Mouse (Mus musculus): Measurements from ENCODE around the gene Mmp17. TPM values are rescaled to one million over a fixed set of nuclear protein-coding genes. Genes with fewer than 3 reads are reported as not detected.
"Not testable (repeated sequence)": the region's sequence is repeated elsewhere in the genome, so short reads cannot be mapped to it uniquely, and the experiment has no call there.

Gene Mmp17
- polyA plus RNA-seq, 1 experiment = 0.01 TPM

- Histone ChIP-seq H3K27me3 (ENCODE audit: control insufficient read depth) (no peaks in the 10 kb centered on the region), H3K4me1 (ENCODE audit: control insufficient read depth) (no peaks in the 10 kb centered on the region), H3K4me3 (replicated peaks) (no peak overlapping the region), H3K36me3 (ENCODE audit: control insufficient read depth) (no peaks in the 10 kb centered on the region), H3K9me3 (ENCODE audit: control insufficient read depth, low read length) (no peaks in the 10 kb centered on the region)
- no peak for TF ChIP-seq GATA1 (IDR thresholded peaks at IDR 0.05; ENCODE audit: low read length)
- no peak for TF ChIP-seq TAL1 (IDR thresholded peaks at IDR 0.05; ENCODE audit: low read length)
Measured at GRCm38 (mm10) chr5:129611060-129611459, 27.1 kb downstream of the Mmp17 start.

DNA sequence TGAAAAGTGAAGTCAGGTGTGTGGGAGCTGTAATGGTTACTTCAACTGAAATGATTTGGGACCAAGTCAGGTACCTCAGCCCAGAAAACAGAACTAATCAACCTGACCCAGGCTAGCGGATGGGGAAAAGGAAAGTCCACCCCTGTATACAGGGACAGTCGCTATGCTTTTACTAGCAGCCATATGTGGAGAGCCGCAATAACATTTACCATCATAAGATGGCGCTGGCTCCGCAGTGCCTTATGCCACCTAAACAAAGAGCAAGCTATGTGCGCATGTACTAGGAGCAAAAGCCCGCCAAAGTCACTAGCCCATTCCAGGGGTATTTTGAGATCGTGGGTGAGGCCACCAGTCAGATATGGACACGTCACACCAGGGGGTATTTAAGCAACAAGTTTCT is 36.6 kb downstream of the Mmp17 start:
- H3K4me1 ChIP-seq (ENCODE audit: control insufficient read depth); H3K9me3 ChIP-seq (ENCODE audit: control insufficient read depth, low read length); H3K36me3 ChIP-seq (ENCODE audit: control insufficient read depth); H3K27me3 ChIP-seq (ENCODE audit: control insufficient read depth); H3K4me3 ChIP-seq (replicated peaks): not testable (repeated sequence)

GRCm38 (mm10) chr5:129621361-129621760 is 37.4 kb downstream of the Mmp17 start:
- TF ChIP-seq TAL1 (IDR thresholded peaks at IDR 0.05; ENCODE audit: low read length) (no peak), GATA1 (IDR thresholded peaks at IDR 0.05; ENCODE audit: low read length) (no peak)
- Histone ChIP-seq H3K4me1 (ENCODE audit: control insufficient read depth) (no peaks in the 10 kb centered on the region), H3K36me3 (ENCODE audit: control insufficient read depth) (no peaks in the 10 kb centered on the region), H3K4me3 (replicated peaks) (no peak overlapping the region), H3K27me3 (ENCODE audit: control insufficient read depth) (no peaks in the 10 kb centered on the region), H3K9me3 (ENCODE audit: control insufficient read depth, low read length) (no peaks in the 10 kb centered on the region)

DNA sequence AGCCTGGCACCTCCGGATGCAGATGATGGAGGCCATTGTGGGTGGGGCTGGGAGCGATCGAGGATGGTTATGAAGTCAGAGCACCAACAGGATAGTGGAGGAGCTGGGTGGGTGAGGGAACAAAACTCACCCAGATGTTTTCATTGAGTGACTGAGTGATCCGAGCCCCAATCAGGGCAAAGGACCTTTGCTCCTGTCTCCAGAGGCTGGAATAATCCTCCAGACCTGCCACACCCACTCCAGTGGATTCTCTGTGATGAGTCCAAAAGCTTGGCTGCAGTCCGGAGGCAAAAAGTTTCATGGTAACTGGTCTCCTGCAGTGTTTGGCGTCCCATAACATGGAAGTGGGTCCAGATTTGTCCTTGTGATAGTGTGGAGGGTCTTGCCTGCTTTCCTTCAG is 42.1 kb downstream of the Mmp17 start:
- no peaks in the 10 kb centered on the region for H3K27me3 ChIP-seq (ENCODE audit: control insufficient read depth)
- H3K9me3 ChIP-seq (ENCODE audit: control insufficient read depth, low read length) = no peaks in the 10 kb centered on the region
- no peak overlapping the region for H3K4me3 ChIP-seq (replicated peaks)
- no peaks in the 10 kb centered on the region for H3K36me3 ChIP-seq (ENCODE audit: control insufficient read depth)
- H3K4me1 ChIP-seq (ENCODE audit: control insufficient read depth) = no peaks in the 10 kb centered on the region
- TF ChIP-seq TAL1 (IDR thresholded peaks at IDR 0.05; ENCODE audit: low read length) (no peak), GATA1 (IDR thresholded peaks at IDR 0.05; ENCODE audit: low read length) (no peak)

- not testable (repeated sequence) for H3K27me3 ChIP-seq (ENCODE audit: control insufficient read depth); H3K9me3 ChIP-seq (ENCODE audit: control insufficient read depth, low read length); H3K4me1 ChIP-seq (ENCODE audit: control insufficient read depth); H3K36me3 ChIP-seq (ENCODE audit: control insufficient read depth); H3K4me3 ChIP-seq (replicated peaks)
Measured at GRCm38 (mm10) chr5:129626586-129626985, 42.6 kb downstream of the Mmp17 start.

DNA sequence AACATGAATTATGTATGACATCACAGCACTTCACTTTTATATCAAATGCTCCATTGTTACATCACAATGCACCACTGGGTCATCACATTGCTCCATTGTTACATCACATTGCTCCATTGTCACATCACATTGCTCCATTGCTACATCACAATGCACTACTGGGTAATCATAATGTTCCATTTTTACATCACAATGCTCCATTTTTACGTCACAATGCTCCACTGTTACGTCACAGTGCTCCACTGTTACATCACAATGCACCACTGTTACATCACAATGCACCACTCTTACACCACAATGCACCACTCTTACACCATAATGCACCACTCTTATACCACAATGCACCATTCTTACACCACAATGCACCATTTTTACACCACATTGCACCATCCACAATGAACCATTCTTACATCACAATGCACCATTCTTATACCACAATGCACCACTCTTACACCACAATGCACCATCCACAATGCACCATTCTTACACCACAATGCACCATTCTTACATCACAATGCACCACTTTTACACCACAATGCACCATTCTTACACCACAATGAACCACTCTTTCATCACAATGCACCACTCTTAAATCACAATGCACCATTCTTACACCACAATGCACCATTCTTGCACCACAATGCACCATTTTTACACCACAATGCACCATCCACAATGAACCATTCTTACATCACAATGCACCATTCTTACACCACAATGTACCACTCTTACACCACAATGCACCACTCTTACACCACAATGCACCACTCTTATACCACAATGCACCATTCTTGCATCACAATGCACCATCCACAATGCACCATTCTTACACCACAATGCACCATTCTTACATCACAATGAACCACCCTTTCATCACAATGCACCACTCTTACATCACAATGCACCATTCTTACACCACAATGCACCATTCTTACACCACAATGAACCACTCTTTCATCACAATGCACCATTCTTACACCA is 48.6 kb downstream of the Mmp17 start:
- not testable (repeated sequence) for H3K4me3 ChIP-seq (replicated peaks); H3K9me3 ChIP-seq (ENCODE audit: control insufficient read depth, low read length); H3K4me1 ChIP-seq (ENCODE audit: control insufficient read depth); H3K27me3 ChIP-seq (ENCODE audit: control insufficient read depth); H3K36me3 ChIP-seq (ENCODE audit: control insufficient read depth)

DNA sequence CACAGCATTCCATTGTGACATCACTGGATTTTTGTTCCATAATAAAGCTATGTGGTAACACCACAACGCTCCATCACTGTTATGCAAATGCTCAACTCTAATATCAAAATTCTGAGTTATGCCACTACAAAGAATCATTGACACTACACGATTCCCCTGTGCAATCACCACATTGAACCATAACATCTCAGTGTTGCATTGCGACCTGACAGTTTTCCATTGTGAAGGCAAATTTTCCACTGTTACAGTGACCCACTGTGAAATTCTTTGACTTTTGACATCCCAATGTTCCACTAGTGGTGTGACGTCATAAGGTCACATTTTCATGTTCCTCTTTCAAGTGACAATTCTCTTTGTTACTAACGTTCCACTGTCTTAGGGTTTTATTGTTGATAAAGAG is 66.9 kb downstream of the Mmp17 start:
- no peaks in the 10 kb centered on the region for H3K9me3 ChIP-seq (ENCODE audit: control insufficient read depth, low read length)
- no peaks in the 10 kb centered on the region for H3K27me3 ChIP-seq (ENCODE audit: control insufficient read depth)
- TF ChIP-seq GATA1 (IDR thresholded peaks at IDR 0.05; ENCODE audit: low read length) (no peak), TAL1 (IDR thresholded peaks at IDR 0.05; ENCODE audit: low read length) (no peak)
- H3K36me3 ChIP-seq (ENCODE audit: control insufficient read depth) = no peaks in the 10 kb centered on the region
- H3K4me3 ChIP-seq (replicated peaks) = no peak overlapping the region
- no peaks in the 10 kb centered on the region for H3K4me1 ChIP-seq (ENCODE audit: control insufficient read depth)

- no peak overlapping the region for H3K4me3 ChIP-seq (replicated peaks)
- TF ChIP-seq TAL1 (IDR thresholded peaks at IDR 0.05; ENCODE audit: low read length) (no peak), GATA1 (IDR thresholded peaks at IDR 0.05; ENCODE audit: low read length) (no peak)
- no peaks in the 10 kb centered on the region for H3K9me3 ChIP-seq (ENCODE audit: control insufficient read depth, low read length)
- no peaks in the 10 kb centered on the region for H3K27me3 ChIP-seq (ENCODE audit: control insufficient read depth)
- H3K4me1 ChIP-seq (ENCODE audit: control insufficient read depth) = no peaks in the 10 kb centered on the region
- H3K36me3 ChIP-seq (ENCODE audit: control insufficient read depth) = peaks cover 27% of the 10 kb centered on the region
Measured at GRCm38 (mm10) chr5:129657016-129657415, 73.0 kb downstream of the Mmp17 start.

- H3K4me1 ChIP-seq (ENCODE audit: control insufficient read depth) = no peaks in the 10 kb centered on the region
- H3K36me3 ChIP-seq (ENCODE audit: control insufficient read depth) = peaks cover 27% of the 10 kb centered on the region
- TF ChIP-seq TAL1 (IDR thresholded peaks at IDR 0.05; ENCODE audit: low read length) (no peak), GATA1 (IDR thresholded peaks at IDR 0.05; ENCODE audit: low read length) (no peak)
- no peak overlapping the region for H3K4me3 ChIP-seq (replicated peaks)
- no peaks in the 10 kb centered on the region for H3K27me3 ChIP-seq (ENCODE audit: control insufficient read depth)
- H3K9me3 ChIP-seq (ENCODE audit: control insufficient read depth, low read length) = no peaks in the 10 kb centered on the region
Measured at GRCm38 (mm10) chr5:129657931-129658330, 74.0 kb downstream of the Mmp17 start.

Other genes with a start within 250 kb of the Mmp17 start
- 14.8 and 15.6 TPM in 2 replicates for gene Sfswap, start 82.9 kb upstream of the Mmp17 start, polyA plus RNA-seq (2012)
- gene Zfp11, start 85.9 kb downstream of the Mmp17 start, polyA plus RNA-seq (2012) = 0.01 TPM in 1 of 2 replicates, not detected in the other
- not detected in 2 replicates for gene Sept14, start 124.3 kb downstream of the Mmp17 start, polyA plus RNA-seq (2012)
- gene Mrps17, start 131.3 kb downstream of the Mmp17 start, polyA plus RNA-seq (2012) = 1.5 and 1.6 TPM in 2 replicates
- 1.9 and 2.4 TPM in 2 replicates for gene Nipsnap2, start 140.9 kb downstream of the Mmp17 start, polyA plus RNA-seq (2012)
- gene Psph, start 203.3 kb downstream of the Mmp17 start, polyA plus RNA-seq (2012) = 0.92 and 1.4 TPM in 2 replicates